Mouse (Mus musculus): ENCODE data around the gene Sox12. TPM values are rescaled to one million over a fixed set of nuclear protein-coding genes. Genes with fewer than 3 reads are reported as not detected.
"Not testable (repeated sequence)": the region's sequence is repeated elsewhere in the genome, so short reads cannot be mapped to it uniquely, and the experiment has no call there.

The Sox12 gene
- 1 to 10 TPM; 1.1 to 1.7 TPM for total RNA-seq (2021)
- long read RNA-seq, experiment 1, full-length matches to known transcripts: 5 of 5 reads
- long read RNA-seq, experiment 1, partial matches to known transcripts: 0 of 5 reads
- long read RNA-seq, experiment 1, other reads (novel, unspliced or antisense): 0 of 5 reads
- long read RNA-seq, experiment 2, full-length matches to known transcripts: 1 of 1 reads
- long read RNA-seq, experiment 2, partial matches to known transcripts: 0 of 1 reads
- long read RNA-seq, experiment 2, other reads (novel, unspliced or antisense): 0 of 1 reads

DNA sequence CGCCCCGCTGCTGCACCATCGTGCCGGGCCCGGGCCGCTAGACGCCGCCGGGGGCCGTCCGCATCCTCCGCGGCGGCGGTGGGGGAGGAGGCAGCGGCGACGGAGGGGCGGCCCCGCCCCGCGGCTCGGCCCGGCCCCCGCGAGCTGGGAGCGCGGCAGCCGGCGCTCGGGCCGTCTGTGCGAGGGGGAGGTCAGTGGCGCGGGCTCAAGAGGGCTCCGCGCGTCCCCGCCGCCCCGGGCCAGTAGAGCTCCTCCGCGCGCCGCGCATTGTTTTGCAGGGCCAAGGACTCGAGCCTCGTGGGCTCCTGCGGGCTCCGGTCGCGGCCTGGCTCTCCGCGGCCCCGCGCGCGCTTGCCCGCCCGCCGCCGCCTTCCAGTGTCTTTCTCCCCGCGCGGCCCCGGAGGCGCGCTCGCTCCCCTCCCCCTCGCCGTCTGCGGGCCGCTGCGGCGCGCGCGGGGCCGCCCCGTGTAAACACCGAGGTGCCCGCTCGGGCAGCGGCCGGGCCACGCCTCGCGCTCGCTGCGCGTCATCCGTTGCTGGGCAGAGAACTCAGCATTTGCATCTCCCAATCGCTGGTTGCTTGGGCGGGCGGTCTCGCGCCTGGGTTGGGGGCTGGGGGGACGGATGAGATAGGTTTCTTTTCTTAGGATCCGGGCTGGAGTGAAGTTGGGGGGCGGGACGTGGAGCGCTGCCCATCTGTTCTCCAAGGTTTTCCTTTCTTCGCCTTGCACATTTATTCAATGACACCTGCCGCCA lies at the start of gene Sox12:
Sox12 (minus strand) TSS at position 384 of the 756 bp plus-strand sequence.
- peak; percentile 90 for DNase-seq

DNA sequence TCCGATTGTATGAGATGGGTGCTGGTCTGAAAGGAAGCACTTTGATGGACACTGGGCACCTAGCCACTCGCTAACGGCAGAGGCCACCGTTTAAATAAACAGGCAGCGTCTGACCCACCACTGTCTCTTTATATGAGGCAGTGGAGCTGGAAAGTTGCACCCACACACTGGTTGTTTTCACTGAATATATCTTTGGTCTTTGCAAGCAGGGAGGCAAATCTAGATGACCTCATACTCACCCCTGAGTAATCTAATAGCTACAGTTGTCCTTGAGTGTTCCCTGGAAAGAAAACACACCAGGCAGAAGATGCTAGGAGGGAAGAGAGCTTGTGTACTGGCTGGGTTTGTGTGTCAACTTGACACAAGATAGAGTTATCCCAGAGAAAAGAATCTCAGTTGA lies 49.6 kb upstream of the Sox12 start:
- DNase-seq: no peak

DNA sequence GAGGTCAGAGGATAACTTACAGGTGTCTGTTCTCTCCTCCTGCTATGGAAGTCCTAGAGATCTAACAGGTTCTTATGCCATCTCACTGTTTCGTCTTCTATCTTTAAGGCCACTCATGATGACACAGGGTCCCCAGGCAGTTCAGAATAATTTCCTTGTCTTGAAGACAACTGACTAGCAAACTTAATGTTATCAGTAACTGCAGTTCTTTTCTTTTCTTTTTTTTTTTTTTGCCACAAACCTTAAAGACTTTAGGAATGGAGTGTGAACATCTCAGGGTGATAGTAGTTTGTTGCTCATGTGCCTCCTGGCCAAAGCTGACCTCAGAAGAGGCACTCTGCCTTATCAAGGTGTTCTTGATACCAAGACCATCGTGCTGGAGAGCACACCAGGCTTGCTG lies 48.8 kb upstream of the Sox12 start:
- no peak for DNase-seq

GRCm38 (mm10) chr2:152443281-152443680 lies 45.4 kb upstream of the Sox12 start:
- no peak for DNase-seq

DNA sequence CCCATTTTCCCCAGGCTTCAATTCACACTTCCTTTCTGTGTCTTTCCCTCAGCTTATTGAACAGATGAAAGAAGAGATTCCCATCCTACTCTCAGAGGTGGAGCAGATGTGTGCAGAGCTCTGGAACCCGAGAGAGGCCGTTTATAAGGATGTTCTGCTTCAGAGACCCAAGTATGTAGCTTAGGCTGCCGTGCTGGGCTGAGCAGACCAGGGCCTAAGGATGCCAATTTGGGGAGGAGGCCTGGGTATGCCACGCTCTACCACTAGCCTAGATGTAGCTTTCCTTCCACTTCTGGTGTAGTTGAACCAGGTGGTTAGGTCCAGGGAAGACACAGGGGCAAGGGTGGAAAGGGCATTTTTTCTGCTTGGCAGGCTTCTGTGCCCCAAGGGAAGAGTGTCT lies 44.5 kb upstream of the Sox12 start:
- DNase-seq: no peak

DNA sequence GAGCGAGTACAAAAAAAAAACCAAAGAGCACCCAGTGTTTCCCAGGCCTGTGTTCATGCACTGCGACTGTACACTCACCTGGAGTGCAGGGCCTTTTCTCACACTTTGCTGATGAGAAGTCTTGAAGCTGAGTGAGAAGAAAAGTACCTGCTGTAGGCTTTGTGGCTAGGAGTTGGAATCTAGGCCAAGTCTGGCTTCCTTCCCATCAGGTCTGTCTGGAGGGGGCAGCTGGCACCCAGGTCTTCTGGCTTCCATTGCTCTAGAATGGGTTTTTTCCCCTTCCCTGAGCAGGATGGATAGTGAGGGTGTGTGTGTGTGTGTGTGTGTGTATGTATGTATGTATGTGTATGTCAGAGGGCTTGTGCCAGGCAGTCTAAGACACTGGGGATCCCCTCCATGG lies 42.0 kb upstream of the Sox12 start:
- no peak for DNase-seq

DNA sequence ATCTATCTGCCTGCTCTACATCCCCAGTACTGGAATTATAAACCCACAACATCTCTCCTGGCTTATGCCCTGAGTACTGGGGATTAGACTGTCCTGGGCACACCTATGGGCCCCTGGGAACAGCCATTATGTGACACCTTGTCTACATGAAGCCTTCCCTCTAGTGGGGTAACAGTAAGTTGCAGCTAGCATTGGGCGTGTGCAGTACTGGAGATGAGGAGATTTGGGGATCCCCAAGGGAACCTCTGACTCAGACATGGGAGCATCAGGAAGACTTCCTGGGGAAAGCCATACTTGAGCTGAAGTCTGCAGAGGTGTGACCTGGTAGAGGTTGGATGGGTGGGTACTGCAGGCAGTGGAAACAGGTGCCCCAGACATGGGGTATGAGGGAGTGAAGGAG lies 41.1 kb upstream of the Sox12 start:
- DNase-seq: no peak

- DNase-seq: peak; percentile 62
Measured at GRCm38 (mm10) chr2:152436983-152437860, 39.4 kb upstream of the Sox12 start.

- DNase-seq: no peak
Measured at GRCm38 (mm10) chr2:152436405-152436901, 38.6 kb upstream of the Sox12 start.

- DNase-seq: not testable (repeated sequence)
Measured at GRCm38 (mm10) chr2:152428481-152428880, 30.6 kb upstream of the Sox12 start.

DNA sequence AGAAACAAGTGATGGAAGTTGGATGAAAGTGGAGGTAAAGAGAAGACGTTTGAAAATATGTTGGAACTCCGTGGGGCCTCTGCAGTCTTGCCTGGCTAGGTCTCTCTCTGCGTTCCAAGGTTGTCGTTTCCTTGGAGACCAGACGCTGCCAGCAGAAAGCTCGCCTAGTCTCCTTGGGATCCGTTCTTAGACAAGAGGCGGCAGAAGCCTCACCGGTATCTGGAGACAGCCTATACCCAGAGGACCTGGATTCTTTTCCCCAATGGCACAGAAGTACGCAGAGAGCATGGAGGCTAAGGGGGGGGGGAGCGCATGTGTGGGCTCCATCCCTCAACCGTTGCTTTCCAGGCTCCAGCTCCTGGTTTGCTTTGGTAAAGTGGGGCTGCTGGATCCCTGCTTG lies 29.6 kb upstream of the Sox12 start:
- DNase-seq: no peak

GRCm38 (mm10) chr2:152415786-152416185 lies 17.9 kb upstream of the Sox12 start:
- no peak for DNase-seq

DNA sequence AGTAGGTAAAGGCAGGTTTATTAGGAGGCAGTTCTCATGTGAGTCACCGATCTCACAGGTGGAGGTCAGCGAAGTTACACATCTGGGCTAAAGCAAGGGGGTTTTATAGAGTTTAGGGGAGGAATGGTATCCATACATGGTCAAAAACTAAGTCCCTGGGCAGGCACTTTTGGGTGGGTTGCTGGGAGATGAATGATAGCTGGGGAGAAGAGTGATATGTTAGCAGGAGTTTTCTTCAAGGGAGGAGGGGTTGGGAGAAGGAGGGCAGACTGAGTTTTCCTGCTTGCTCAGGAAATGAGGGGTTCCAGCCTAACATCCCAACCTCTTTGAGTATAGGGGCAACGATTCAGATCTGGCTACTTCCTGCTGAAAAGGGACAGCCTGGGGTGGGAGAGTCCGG lies 17.4 kb upstream of the Sox12 start, which contains the start of gene 6820408C15Rik:
6820408C15Rik (plus strand) TSS at position 301 of the 400 bp plus-strand sequence.
- DNase-seq: no peak

- DNase-seq: peak; percentile 80
Measured at GRCm38 (mm10) chr2:152414591-152415165, 16.8 kb upstream of the Sox12 start, which contains the start of gene Zcchc3. Zcchc3 (minus strand) TSS chr2:152415027.

DNA sequence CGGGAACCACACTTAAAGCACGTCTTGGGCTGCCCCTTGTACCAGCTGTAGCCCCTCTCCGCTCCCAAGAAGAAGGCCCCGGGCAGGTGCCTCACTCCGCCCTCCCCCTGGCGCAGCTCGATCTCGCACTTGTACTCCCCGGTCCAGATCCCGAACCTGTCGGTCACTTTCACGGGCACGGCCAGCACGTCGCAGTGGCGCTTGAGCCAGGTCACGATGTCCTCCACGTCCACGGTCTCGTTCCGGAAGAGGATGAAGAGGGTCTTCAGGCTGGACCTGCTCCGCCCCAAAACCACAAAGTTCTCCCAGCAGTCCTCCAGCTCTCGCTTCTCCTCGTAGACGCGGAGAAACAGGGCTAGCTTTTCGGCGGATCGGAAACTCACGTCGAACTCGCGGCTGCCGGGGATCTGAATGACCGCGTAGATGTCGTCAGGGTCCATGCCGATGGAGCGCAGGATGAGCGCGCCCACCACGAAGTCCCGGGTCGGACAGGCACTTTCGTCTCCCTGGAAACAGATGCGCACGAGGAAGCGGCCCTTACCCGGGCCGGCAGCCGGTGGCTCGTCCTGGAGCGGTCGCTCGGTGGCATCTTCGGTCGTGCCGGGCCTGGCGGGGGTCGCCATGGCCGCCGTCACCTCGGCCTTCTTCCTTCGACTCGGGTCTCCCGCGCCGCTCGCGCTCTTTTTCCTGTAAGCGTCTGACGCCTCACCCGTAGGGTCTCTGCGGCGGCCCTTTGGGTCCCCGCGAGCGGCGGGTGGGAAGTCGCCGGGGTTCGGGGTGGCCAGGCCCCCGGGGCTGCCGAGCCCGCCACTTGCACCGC lies 16.1 kb upstream of the Sox12 start:
- DNase-seq: no peak

GRCm38 (mm10) chr2:152413158-152413764 lies 15.4 kb upstream of the Sox12 start:
- no peak for DNase-seq

DNA sequence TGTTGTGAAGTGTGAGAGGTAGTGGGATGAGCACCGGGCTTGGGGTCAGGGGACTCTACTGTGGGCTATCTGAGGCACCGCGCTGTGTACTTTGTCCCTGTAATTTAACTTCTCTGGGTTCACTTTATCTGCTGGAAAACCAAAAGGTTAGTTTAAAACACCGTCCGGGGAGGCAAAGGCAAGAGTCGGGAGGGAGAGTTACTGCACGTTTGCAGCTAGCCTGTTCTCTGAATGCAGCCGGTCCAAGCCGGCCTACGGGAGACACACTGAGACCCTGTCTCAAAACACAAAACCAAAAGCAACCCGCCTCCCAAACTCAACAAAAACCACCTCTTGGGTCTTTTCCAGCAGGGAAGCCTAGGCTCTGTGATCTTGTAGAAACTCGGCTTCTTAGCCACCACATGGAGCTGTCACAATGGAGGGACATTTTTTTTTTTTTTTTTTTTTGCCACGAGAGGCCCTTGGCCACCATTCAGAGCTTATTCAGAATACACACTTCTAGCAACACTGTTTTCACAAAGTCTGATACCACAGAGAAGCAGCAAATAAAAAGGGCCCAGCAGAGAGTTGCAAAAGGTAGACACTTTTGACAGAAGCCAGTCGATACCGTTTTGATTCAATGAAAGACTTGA lies 14.8 kb upstream of the Sox12 start:
- no peak for DNase-seq

- no peak for DNase-seq
Measured at GRCm38 (mm10) chr2:152411471-152411870, 13.6 kb upstream of the Sox12 start.

DNA sequence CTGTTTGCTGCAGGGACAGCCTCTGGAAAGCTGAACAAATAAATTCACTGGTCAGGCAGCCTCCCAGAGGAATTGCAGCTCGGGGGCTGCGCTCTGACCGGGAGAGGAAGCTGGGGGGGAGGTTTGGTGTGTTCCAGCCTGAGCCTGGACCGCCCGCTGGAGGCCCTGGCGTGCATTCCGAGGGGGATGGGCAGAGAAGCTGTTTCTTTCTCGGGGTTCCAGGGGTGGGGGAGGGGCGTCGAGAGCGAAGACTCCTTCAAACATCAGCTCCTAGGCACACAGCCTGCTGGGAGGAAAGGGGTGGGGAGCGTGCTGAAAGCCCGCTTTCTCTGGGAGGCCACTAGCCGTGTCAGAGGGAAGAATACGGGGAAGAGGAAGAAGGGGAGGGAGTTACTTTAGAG lies 13.1 kb upstream of the Sox12 start:
- DNase-seq: peak; percentile 80

GRCm38 (mm10) chr2:152409781-152410180 lies 11.9 kb upstream of the Sox12 start:
- DNase-seq: no peak

Measured in gastrocnemius, postnatal 25 days (tissue).